18 mouse cellular contexts compared by ENCODE assay signal in genomic region chr4:63008206-63008605, GRCm38 (mm10). TPM values are rescaled to one million over a fixed set of nuclear protein-coding genes. Genes with fewer than 3 reads are reported as not detected.
DNase-seq lines count a peak whose midpoint lies in the region; TF ChIP-seq lines count a peak whose summit lies in the region.
"Had no signal": no experiment of that assay in that cellular context is flagged by ENCODE, and none has a peak within 500 bp of the region (broad histone marks: within the 10 kb centered on the region; RNA-seq: fewer than 3 reads in every experiment).

No protein-coding gene starts in this region.

- no peaks in the 10 kb centered on the region for H3K36me3 ChIP-seq in heart, adult 2 months (ENCODE audit: control insufficient read depth, insufficient read depth, low read length)

- no peaks in the 10 kb centered on the region for H3K79me2 ChIP-seq in heart, adult 2 months (replicated peaks; ENCODE audit: control insufficient read depth, insufficient read depth, low read length)

- H3K27ac ChIP-seq in heart, adult 2 months, result no peak overlapping the region
- H3K27ac ChIP-seq: forebrain, embryonic 10.5 days; heart, embryonic 13.5 days; hindbrain, embryonic 14.5 days; hindbrain, postnatal 0 days had no signal

- DNase-seq in heart, adult 11 months, result peak; percentile 29
- DNase-seq in heart, adult 2 months, result no peak
- peak; percentile 7 for DNase-seq in kidney, postnatal 10 days
- DNase-seq in kidney, adult 9 months, result no peak
- peak; percentile 30 for DNase-seq in testis, postnatal 10 days (ENCODE audit: low spot score)
- DNase-seq in testis, postnatal 14 days (ENCODE audit: low spot score), result no peak
- DNase-seq: adrenal gland, adult 2 months; adrenal gland, postnatal 14 days; cerebellum, adult 11 months; cerebellum, adult 8-10 months; gastrocnemius, postnatal 25 days; heart, postnatal 14 days; heart, postnatal 4 days had no signal

- no peak for TF ChIP-seq POLR2A in heart, adult 2 months (IDR thresholded peaks at IDR 0.05; ENCODE audit: insufficient read depth, low read depth, low read length)

- H3K4me1 ChIP-seq in heart, adult 2 months (ENCODE audit: control insufficient read depth, insufficient read depth, low read length), result peaks cover 3% of the 10 kb centered on the region

- intact Hi-C loops in heart, adult 2 months (cut with DNase I), result no loop called here

- no peak overlapping the region for H3K4me3 ChIP-seq in heart, adult 2 months
- H3K4me3 ChIP-seq: forebrain, embryonic 10.5 days; heart, embryonic 13.5 days had no signal

- no peak for TF ChIP-seq EP300 in heart, adult 2 months (IDR thresholded peaks at IDR 0.05; ENCODE audit: insufficient read depth, low read depth, low read length)

- no peaks in the 10 kb centered on the region; the same call in 1 of the 2 replicates for H3K27me3 ChIP-seq in heart, adult 2 months (ENCODE audit: control insufficient read depth, insufficient read depth, low read length)
- H3K27me3 ChIP-seq: heart, embryonic 13.5 days had no signal

- TF ChIP-seq CTCF in heart, adult 2 months (IDR thresholded peaks at IDR 0.05), result no peak

- H3K9ac ChIP-seq in heart, adult 2 months (ENCODE audit: low read depth, low read length), result no peak overlapping the region
- H3K9ac ChIP-seq: heart, embryonic 13.5 days; hindbrain, embryonic 14.5 days had no signal

- WGBS in heart, adult 2 months, result 93% methylated on average over 9 of the region's 9 CpGs

RNA-seq across cellular contexts. Expression of gene Zfp618, which starts 42.8 kb away (rescaled TPM):
- 1 to 10 TPM in 1 of 2 experiments, under 1 TPM in 1; 0.37 to 2.2 TPM for total RNA-seq in heart, adult 2 months (2021)
- 0.25 and 0.47 TPM in 2 replicates for polyA plus RNA-seq in heart, adult 2 months (2012; rRNA removed)
- total RNA-seq: MEL had no signal

Comparison
In these comparisons a context has a peak if more than half of its experiments do, and no peak if none do; other contexts are left out.
1. DNase-seq: peak in heart, adult 11 months (single experiment), kidney, postnatal 10 days (single experiment) and testis, postnatal 10 days (single experiment); none in heart, adult 2 months (0 of 2), kidney, adult 9 months (single experiment) and testis, postnatal 14 days (single experiment).